Mouse (Mus musculus) midbrain, embryonic 10.5 days (tissue): Measurements from ENCODE around the gene Ap2m1. TPM values are rescaled to one million over a fixed set of nuclear protein-coding genes. Genes with fewer than 3 reads are reported as not detected.
"Not testable (repeated sequence)": the region's sequence is repeated elsewhere in the genome, so short reads cannot be mapped to it uniquely, and the experiment has no call there.

ENCODE experiments used
- DNase-seq: peaks from one replicate; pipeline ENCODE4 v3.0.0-alpha.2; 2017; ENCODE audit warnings: low spot score
- H3K27ac ChIP-seq: fragments of 300-500 bp; sonication (generic); replicated peaks from 2 replicates; pipeline ENCODE4 v1.5.1; 2016; ENCODE audit warnings: mild to moderate bottlenecking
- H3K27me3 ChIP-seq: fragments of 300-500 bp; sonication (generic); 2 replicates; pipeline ENCODE4 v1.6.1; 2016; ENCODE audit warnings: low read depth, mild to moderate bottlenecking; ENCODE audit not compliant: poor library complexity, severe bottlenecking
- H3K36me3 ChIP-seq: fragments of 300-500 bp; sonication (generic); 2 replicates; pipeline ENCODE4 v1.6.1; 2016; ENCODE audit warnings: mild to moderate bottlenecking, moderate library complexity
- H3K4me1 ChIP-seq: fragments of 300-500 bp; sonication (generic); 2 replicates; pipeline ENCODE4 v1.6.1; 2016
- H3K4me3 ChIP-seq: fragments of 300-500 bp; sonication (generic); 2 replicates; pipeline ENCODE4 v1.5.1; 2016; ENCODE audit warnings: mild to moderate bottlenecking, moderate library complexity
- H3K9me3 ChIP-seq: fragments of 300-500 bp; sonication (generic); replicated peaks from 2 replicates; pipeline ENCODE4 v1.6.1; 2016; ENCODE audit warnings: mild to moderate bottlenecking
- WGBS: fragments of 180-500 bp; shearing (Covaris S2); methylation state at CpG from one replicate; pipeline ENCODE4 v1.1.7; 2016; 5-methylcytosine and 5-hydroxymethylcytosine counted together
- polyA plus RNA-seq: library from polyadenylated mRNA; unstranded; fragments of >200 nt; fragmentation: Nextera tagmentation; extraction: Ambion mirVana; gene quantifications from 2 replicates; pipeline ENCODE4 v1.2.1, GENCODE M21; 2016

The Ap2m1 gene
- polyA plus RNA-seq: 711 and 831 TPM in 2 replicates

DNA sequence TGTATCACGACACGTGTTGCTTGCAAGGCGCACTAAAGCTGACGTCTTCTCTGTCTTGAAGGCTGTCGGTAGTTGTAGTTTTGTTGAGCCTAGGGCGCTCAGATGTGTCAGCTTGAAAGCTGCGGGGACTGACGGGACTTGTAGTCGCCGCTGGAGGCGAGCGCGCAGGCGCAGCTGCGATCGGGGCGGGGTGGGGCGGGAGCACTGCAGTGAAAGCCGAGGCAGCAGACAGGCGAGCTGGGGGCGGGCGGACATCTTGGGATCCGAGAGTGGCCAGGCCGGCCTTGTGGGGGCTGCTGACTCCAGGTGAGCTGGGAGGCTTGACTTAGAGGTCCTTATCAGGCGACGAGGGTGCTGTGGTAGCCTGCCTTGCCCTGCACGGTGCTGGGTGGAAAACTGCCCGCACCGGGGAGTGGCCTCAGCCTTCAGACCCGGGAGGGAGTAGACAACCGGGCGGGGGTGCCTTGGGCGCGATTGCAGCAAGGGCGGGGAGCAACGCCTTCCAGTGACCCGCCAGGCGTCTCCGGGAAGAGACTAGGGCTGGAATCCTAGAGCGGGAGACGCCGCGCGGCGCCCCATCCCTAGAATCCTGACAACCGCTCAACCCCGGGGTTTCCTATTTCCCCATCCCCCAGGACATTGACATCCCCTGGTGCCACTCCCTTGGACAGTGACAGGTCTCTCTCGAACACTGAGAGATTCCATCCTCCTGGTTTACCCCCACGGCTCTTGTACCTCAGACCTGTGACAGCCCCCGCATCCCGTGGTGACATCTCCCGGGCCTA is at the start of gene Ap2m1:
Gene Ap2m1, plus strand, starts transcription at position 183 of the 785 bp plus-strand sequence.
- WGBS: under 1% methylated on average over 52 of the region's 52 CpGs
- H3K9me3 ChIP-seq: no peaks in the 10 kb centered on the region
- H3K27me3 ChIP-seq: no peaks in the 10 kb centered on the region
- H3K27ac ChIP-seq: peak within 1 kb of the TSS; percentile 93
- H3K36me3 ChIP-seq: peaks cover 66% of the 10 kb centered on the region
- H3K4me3 ChIP-seq: peak within 1 kb of the TSS; percentile 78
- peak; percentile 97 for DNase-seq
- peaks cover 29% of the 10 kb centered on the region for H3K4me1 ChIP-seq

DNA sequence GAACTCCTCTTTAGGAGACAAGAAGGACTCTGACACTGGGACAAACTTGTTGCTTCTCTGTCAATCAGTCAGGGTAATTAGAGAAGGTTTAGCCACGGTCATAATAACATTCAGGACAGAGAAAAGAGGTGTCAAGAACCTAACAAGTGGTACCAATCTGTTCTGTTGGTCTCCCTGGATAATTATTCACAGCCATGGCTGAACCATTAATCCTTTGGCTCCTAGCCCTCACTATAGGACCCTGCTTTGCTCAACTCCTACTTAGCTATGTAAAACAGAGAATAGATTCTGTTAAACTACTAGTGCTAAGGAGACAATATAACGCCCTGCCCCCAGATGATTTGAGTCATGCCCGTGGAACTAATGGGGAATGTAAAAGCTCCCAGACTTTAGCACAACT is 49.2 kb upstream of the Ap2m1 start:
- 73% methylated on average over 3 of the region's 3 CpGs for WGBS
- no peaks in the 10 kb centered on the region for H3K27me3 ChIP-seq

GRCm38 (mm10) chr16:20488151-20488550 is 47.1 kb upstream of the Ap2m1 start:
- Histone ChIP-seq H3K4me1 (no peaks in the 10 kb centered on the region), H3K27ac (no peak overlapping the region), H3K4me3 (no peak overlapping the region), H3K27me3 (no peaks in the 10 kb centered on the region), H3K9me3 (no peaks in the 10 kb centered on the region), H3K36me3 (no peaks in the 10 kb centered on the region)
- no peak for DNase-seq
- 95% methylated on average over 1 of the region's 1 CpGs for WGBS

More for the DNA sequence above, 49.2 kb upstream of the Ap2m1 start:
- Histone ChIP-seq H3K4me1 (no peaks in the 10 kb centered on the region), H3K9me3 (no peaks in the 10 kb centered on the region), H3K36me3 (no peaks in the 10 kb centered on the region), H3K4me3 (no peak overlapping the region), H3K27ac (no peak overlapping the region)
- no peak for DNase-seq

DNA sequence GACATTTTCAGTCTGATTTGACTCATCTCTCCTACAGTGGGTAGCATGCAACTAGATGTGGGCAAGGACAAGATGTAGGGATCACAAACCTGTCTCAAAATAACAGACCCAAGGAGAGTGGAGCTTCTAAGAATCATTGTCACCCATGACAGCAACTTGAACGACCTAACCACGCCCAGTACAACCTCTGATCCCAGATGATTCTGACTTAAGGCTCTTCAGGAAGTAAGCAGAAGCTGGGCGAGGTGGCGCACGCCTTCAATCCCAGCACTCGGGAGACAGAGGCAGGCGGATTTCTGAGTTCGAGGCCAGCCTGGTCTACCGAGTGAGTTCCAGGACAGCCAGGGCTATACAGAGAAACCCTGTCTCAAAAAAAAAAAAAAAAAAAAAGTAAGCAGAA is 46.5 kb upstream of the Ap2m1 start:
- H3K4me3 ChIP-seq, H3K36me3 ChIP-seq, H3K27me3 ChIP-seq, H3K27ac ChIP-seq, DNase-seq, H3K9me3 ChIP-seq, H3K4me1 ChIP-seq: not testable (repeated sequence)
- WGBS: 83% methylated on average over 9 of the region's 9 CpGs

DNA sequence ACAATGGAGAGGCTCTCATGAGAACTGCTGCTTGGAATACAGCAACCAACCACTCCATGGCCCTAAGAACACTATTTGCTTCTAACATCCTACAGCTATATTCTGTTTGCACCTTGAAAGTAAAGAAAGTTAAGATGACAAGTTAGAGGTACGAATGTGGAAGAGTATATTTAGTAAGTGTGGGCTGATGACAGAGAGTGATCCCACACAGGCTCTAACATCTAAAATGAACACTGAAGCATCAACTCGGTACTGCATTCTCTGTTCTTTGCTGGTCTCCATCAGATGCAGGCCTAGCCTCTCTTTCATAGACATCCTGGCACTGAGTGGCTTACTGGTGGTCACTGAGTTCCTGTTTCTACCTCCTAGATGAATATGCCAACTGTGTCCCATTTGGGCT is 46.0 kb upstream of the Ap2m1 start:
- no peaks in the 10 kb centered on the region for H3K9me3 ChIP-seq
- no peaks in the 10 kb centered on the region for H3K36me3 ChIP-seq
- H3K4me3 ChIP-seq: no peak overlapping the region
- H3K4me1 ChIP-seq: no peaks in the 10 kb centered on the region
- no peaks in the 10 kb centered on the region for H3K27me3 ChIP-seq
- DNase-seq: no peak
- H3K27ac ChIP-seq: no peak overlapping the region
- WGBS: 85% methylated on average over 2 of the region's 2 CpGs

DNA sequence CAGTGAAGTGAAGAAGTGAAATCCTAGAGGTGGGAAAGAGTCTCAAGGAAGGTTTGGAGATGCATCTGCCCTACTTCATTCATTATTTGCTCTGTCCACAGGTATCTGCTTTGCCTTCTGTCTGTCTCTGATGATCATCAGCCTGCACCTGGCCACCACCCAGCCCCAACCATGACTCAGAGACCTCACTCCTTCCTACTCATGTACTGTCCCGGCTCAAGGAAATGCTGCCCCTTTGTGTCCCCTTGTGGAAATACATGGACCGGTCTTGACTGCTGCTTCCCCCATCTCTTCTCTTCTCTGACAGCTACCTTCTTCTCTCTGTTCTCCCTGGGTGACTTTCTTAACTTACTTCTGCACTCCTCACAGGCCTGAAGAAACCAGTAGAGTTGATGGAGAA is 44.7 kb upstream of the Ap2m1 start:
- Histone ChIP-seq H3K4me3 (no peak overlapping the region), H3K4me1 (no peaks in the 10 kb centered on the region), H3K36me3 (no peaks in the 10 kb centered on the region), H3K9me3 (no peaks in the 10 kb centered on the region), H3K27ac (no peak overlapping the region), H3K27me3 (no peaks in the 10 kb centered on the region)
- DNase-seq: no peak
- 44% methylated on average over 2 of the region's 2 CpGs for WGBS

DNA sequence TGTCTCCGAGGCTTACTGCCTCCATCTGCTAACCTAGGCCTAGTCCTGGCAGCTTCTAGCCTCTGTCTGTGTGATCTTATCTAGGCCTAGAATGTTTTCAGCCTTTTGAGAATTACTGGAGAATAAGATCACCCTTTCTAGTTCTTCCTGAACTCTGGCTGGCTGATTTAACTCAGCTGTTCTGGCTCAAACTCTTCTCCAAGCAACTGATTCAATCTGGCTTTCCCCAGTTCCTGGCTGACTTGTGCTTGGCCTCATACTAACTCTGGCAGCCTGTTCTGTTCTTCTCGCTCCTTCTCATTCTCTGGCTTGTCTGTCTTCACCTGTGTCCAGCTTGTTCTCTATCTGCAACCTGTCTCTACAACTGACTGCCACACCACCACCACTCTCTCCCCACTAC is 44.0 kb upstream of the Ap2m1 start:
- no peaks in the 10 kb centered on the region for H3K36me3 ChIP-seq
- H3K4me3 ChIP-seq: no peak overlapping the region
- H3K27me3 ChIP-seq: peaks cover 5% of the 10 kb centered on the region; the same call in 1 of the 2 replicates
- H3K9me3 ChIP-seq: no peaks in the 10 kb centered on the region
- no peak overlapping the region for H3K27ac ChIP-seq
- H3K4me1 ChIP-seq: no peaks in the 10 kb centered on the region
- 78% methylated on average over 2 of the region's 2 CpGs for WGBS
- DNase-seq: no peak

DNA sequence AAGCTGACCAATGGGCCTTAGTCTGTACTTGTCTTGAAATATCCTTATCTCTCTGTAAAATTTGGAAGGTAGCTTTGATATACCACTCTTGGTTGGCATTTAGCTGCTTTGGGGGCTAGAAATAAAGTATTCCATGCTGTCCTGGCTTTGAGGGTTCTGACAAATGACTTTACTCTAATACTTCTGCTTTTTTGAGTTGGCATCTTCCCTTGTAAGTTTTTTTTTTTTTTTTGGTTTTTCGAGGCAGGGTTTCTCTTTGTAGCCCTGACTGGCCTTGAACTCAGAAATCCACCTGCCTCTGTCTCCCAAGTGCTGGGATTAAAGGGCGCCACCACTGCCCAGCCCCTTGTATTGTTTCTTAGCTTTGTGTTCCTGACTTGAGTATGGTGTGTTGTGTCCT is 41.8 kb upstream of the Ap2m1 start:
- H3K27ac ChIP-seq: no peak overlapping the region
- peaks cover 22% of the 10 kb centered on the region for H3K27me3 ChIP-seq
- H3K4me3 ChIP-seq: no peak overlapping the region
- WGBS: 76% methylated on average over 2 of the region's 2 CpGs
- H3K4me1 ChIP-seq: peaks cover 13% of the 10 kb centered on the region
- no peaks in the 10 kb centered on the region for H3K36me3 ChIP-seq
- no peak for DNase-seq
- H3K9me3 ChIP-seq: no peaks in the 10 kb centered on the region

GRCm38 (mm10) chr16:20496671-20497600 is 38.3 kb upstream of the Ap2m1 start:
- peaks cover 25% of the 10 kb centered on the region for H3K4me1 ChIP-seq
- peak overlapping the region; percentile 48 for H3K4me3 ChIP-seq
- H3K27me3 ChIP-seq: peaks cover 22% of the 10 kb centered on the region
- 28% methylated on average over 25 of the region's 25 CpGs for WGBS
- no peak overlapping the region for H3K27ac ChIP-seq
- H3K36me3 ChIP-seq: peaks cover 18% of the 10 kb centered on the region
- DNase-seq: peak; percentile 52
- H3K9me3 ChIP-seq: no peaks in the 10 kb centered on the region

GRCm38 (mm10) chr16:20497980-20498676 is 37.1 kb upstream of the Ap2m1 start:
- H3K27ac ChIP-seq: peak overlapping the region; percentile 93
- no peaks in the 10 kb centered on the region for H3K9me3 ChIP-seq
- WGBS: 9% methylated on average over 16 of the region's 16 CpGs
- peaks cover 30% of the 10 kb centered on the region for H3K36me3 ChIP-seq
- H3K4me1 ChIP-seq: peaks cover 25% of the 10 kb centered on the region
- H3K4me3 ChIP-seq: peak overlapping the region; percentile 92
- DNase-seq: no peak
- H3K27me3 ChIP-seq: peaks cover 22% of the 10 kb centered on the region

- 0% methylated on average over 49 of the region's 49 CpGs for WGBS
- peak; percentile 90 for DNase-seq
- peaks cover 22% of the 10 kb centered on the region for H3K27me3 ChIP-seq
- H3K36me3 ChIP-seq: peaks cover 38% of the 10 kb centered on the region
- peaks cover 25% of the 10 kb centered on the region for H3K4me1 ChIP-seq
- H3K27ac ChIP-seq: peak within 1 kb of the TSS; percentile 93
- H3K9me3 ChIP-seq: no peaks in the 10 kb centered on the region
- peak within 1 kb of the TSS; percentile 92 for H3K4me3 ChIP-seq
These were observed 36.4 kb upstream of the Ap2m1 start, which contains the start of gene Eif2b5 for GRCm38 (mm10) chr16:20498677-20499475. Gene Eif2b5 (plus strand): TSS chr16:20498817.

GRCm38 (mm10) chr16:20506000-20506399 is 29.3 kb upstream of the Ap2m1 start:
- peaks cover 100% of the 10 kb centered on the region for H3K36me3 ChIP-seq

More at GRCm38 (mm10) chr16:20506000-20506399, 29.3 kb upstream of the Ap2m1 start:
- no peaks in the 10 kb centered on the region for H3K27me3 ChIP-seq
- H3K4me3 ChIP-seq: no peak overlapping the region
- H3K9me3 ChIP-seq: no peaks in the 10 kb centered on the region
- H3K27ac ChIP-seq: no peak overlapping the region
- DNase-seq: no peak
- WGBS: 87% methylated on average over 8 of the region's 8 CpGs
- H3K4me1 ChIP-seq: no peaks in the 10 kb centered on the region
